Mouse (Mus musculus) frontal cortex, postnatal 25 days (tissue): ENCODE measurements around the gene Gas2l3.

ENCODE experiments used
- DNase-seq, 2 experiments: peaks; one replicate each; pipeline ENCODE4 v3.0.0; 2022; ENCODE audit warnings: low spot score in 2 of 2

Gas2l3 gene

DNA sequence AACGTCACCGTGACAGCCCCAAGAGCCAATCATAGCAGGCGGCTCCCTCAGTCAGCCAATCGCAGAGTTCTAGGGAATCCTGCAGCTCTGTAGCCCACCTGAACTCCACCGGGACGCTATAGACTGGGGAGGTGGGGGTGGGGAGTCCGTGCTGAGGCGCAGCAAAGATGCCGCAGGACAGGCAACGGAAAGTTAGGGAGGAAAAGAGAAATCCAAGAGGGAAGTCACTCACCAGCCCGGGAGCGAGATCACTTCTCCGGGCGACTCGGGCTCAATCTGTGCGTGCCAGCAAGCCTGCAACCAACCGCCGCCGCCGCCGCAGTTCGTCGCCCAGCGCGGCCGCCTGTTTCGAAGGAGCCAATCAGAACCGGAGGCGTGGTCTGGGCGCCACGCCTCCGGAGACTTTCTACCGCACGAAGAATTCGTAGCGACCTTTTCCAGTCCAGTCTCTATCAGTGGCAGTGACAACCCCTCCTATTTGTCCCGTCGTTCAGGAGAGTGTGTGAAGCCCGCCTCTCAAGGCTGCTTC is at the start of gene Gas2l3:
Gene Gas2l3 (minus strand): TSS at position 345 of the 529 bp plus-strand sequence.
- peak; percentile 59 to 62 for DNase-seq

GRCm38 (mm10) chr10:89491321-89491720 is 47.6 kb upstream of the Gas2l3 start:
- DNase-seq, result no peak

GRCm38 (mm10) chr10:89490250-89490649 is 46.5 kb upstream of the Gas2l3 start:
- no peak for DNase-seq

- no peak for DNase-seq
These were observed 45.7 kb upstream of the Gas2l3 start for GRCm38 (mm10) chr10:89489459-89489858.

GRCm38 (mm10) chr10:89486995-89487742 is 43.4 kb upstream of the Gas2l3 start:
- no peak for DNase-seq

DNA sequence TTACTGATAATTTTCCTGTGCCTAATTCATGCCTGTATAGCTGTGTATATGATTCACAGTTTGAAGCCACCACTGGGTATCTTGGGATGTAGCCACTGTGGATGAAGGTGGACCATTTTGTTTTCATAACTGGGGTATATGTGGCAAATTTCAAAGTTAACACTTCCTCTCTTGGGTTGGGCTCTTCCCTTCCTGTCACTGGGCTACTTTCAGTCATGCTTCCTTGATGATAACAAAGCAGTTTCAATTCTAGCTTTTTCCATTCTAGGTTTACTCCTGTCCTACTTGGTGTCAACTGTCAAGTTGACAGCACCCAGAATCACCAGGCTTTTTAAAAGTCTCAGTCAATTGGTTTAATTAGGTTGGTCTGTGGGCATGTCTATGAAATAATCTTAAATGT is 41.1 kb upstream of the Gas2l3 start:
- DNase-seq, result no peak

- no peak for DNase-seq
These were observed 40.2 kb upstream of the Gas2l3 start for GRCm38 (mm10) chr10:89483812-89484602.

GRCm38 (mm10) chr10:89483113-89483512 is 39.3 kb upstream of the Gas2l3 start:
- no peak for DNase-seq

DNA sequence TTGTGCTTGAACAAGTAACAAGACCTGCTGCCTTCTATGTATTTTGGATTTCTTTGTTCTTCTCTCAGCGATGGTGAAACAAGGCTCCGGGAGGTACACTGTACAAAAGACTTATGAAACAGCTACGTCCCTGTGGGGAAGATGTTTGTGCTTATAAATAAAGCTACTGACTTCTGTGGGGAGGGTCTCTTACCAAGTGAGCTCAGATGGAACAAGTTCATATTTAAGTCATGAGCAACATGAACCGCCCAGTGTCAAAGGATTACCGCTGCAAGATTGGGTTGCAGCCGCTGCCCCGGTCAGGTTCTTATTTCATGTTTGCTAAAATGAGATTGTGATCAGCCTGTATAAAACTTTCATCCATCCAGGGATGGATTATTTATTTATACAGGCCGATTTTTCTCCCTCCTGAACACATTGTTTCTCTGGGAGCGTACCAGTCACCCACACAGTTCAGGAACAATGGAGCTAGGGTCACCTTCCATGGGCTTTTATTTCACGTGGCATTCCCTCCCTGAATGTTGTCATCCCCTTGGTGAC is 38.4 kb upstream of the Gas2l3 start:
- no peak for DNase-seq

GRCm38 (mm10) chr10:89481638-89482037 is 37.9 kb upstream of the Gas2l3 start:
- no peak for DNase-seq

DNA sequence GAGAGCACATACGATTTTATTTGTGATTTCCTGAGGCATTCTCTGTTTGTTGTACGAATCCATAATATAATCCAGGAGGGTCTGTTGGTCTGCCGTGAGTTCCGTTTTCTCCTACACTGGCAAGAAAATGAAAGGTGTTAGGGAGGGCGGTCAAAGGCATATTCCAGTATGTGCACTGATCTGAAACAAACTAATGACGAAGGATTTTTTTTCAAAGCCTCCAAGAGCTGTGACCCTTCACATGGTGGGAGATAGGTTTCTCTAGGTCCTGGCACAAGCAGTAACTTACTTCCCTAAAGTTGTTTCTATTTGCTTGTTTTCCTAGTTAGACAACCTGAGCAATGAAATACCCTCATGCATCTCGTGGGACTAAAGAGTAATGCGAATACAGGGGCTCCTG is 35.0 kb upstream of the Gas2l3 start:
- no peak for DNase-seq

GRCm38 (mm10) chr10:89470596-89471353 is 27.0 kb upstream of the Gas2l3 start:
- no peak for DNase-seq

DNA sequence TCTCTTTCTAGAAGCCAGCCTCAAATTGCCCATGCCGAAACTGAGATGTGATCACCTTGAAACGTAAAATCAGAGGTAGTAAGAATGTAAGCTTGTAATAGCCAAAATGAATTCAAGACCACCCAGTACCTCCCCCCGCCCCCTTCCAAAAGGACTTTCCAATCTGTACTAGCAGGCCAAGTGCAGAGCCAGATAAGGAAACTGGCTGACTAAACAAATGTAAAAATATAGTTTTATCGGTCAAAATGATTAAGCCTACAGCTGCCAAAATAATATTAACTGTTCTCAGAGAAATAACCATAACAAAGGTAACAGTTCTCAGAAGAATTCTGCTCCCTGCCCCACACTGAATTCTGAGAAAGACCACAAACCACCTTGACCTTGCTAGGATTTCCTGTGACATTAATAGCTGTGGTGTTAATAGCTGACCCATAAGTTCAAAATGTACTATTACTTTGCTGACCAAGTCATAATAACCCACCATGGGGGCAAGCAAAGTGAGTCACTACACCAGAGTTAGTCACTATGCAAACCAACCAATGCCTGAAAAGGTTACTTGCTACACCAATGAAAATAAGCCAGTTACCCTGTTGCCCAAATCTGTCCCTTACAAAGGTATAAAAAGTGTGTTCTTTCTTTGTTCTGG is 21.1 kb upstream of the Gas2l3 start:
- no peak for DNase-seq

- no peak for DNase-seq
These were observed 19.1 kb upstream of the Gas2l3 start for GRCm38 (mm10) chr10:89462890-89463289.

DNA sequence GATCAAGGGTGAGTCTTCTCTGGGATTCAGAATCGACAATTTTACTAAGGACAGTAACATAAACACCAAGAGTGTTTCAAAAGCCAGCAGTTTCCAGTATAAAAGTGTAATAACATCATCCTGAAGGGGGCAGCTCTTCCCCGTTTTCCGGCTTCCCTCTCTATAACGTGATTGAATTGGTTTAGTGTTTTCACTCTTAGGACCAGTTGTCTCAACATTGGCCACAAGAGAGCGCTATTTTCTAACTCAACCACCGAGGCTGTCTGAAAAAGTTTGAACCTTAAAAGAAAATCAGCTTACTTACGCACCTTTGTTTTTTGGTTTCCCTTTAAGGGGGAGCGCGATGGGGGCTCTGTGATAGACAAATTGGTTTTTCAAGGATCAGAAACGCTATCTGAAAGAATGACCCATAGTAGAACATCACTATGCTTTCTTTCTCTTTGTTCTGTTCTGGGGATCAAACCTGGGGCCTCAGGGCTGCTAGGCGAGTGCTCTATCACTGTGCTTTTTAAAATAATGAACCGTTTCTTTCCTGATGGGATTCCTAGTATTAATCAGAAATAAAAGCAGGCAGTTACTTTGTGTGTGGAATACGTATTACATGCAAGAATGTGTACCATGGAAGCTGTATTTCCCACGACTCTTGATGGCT is 18.2 kb upstream of the Gas2l3 start:
- peak; percentile 41 to 79 for DNase-seq

- no peak for DNase-seq
These were observed 17.2 kb upstream of the Gas2l3 start for GRCm38 (mm10) chr10:89460972-89461371.

DNA sequence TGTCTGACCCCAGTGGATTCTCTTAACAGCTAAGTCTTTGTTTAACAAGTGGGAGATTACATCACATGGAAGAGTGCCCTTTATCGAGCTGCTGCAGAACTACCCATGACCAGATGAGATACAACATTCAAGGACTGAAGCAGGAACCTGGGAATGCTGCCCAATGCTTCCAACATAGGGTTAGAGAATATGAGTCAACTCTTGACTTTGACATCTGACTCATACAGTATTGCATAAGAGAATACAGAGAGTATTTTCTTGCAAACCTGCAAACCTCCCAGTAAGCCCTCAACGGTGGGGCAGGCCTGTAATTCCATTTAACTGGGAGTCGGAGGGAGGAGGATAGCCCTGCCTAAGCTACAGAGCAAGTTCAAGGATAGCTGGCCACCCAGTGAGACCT is 15.0 kb upstream of the Gas2l3 start:
- no peak for DNase-seq

DNA sequence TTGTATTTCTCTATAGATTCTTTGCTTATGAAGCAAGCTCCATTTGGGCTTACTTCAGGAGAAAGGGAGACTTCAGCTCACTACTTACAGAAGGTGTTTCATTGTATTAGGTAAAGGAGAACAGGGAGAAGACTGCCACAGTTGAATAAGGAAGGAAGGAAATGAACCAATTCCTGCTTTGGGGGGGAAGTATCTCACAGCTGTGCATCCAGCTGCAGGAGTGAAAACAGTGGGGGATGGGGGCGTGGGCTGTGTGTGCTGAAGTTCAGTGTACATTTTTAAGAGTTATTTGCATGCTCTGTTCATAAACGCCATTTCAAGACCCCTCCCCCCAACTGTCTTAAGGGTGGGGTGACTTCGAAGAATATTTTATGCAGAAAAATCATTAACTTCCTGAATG is 10.0 kb upstream of the Gas2l3 start:
- no peak for DNase-seq

GRCm38 (mm10) chr10:89453068-89453641 is 9.4 kb upstream of the Gas2l3 start:
- DNase-seq, result no peak

GRCm38 (mm10) chr10:89450411-89450810 is 6.6 kb upstream of the Gas2l3 start:
- no peak for DNase-seq
